Mouse (Mus musculus): Measurements from ENCODE around the gene Slc6a5. TPM values are rescaled to one million over a fixed set of nuclear protein-coding genes. Genes with fewer than 3 reads are reported as not detected.

Slc6a5 gene
- total RNA-seq, 1 experiment from 2014 or later, result not detected

GRCm38 (mm10) chr7:49963764-49964163 lies 53.8 kb downstream of the Slc6a5 start:
- ATAC-seq (ENCODE audit: extremely low read depth, insufficient number of reproducible peaks, low FRiP score, poor library complexity, severe bottlenecking), result no peak

GRCm38 (mm10) chr7:49969516-49969915 lies 59.6 kb downstream of the Slc6a5 start:
- no peak for ATAC-seq (ENCODE audit: extremely low read depth, insufficient number of reproducible peaks, low FRiP score, poor library complexity, severe bottlenecking)

GRCm38 (mm10) chr7:49974841-49975440 lies 65.0 kb downstream of the Slc6a5 start, which contains the start of gene Nell1:
Gene Nell1, plus strand, starts transcription at chr7:49974864.
- no peak for ATAC-seq (ENCODE audit: extremely low read depth, insufficient number of reproducible peaks, low FRiP score, poor library complexity, severe bottlenecking)

- ATAC-seq (ENCODE audit: extremely low read depth, insufficient number of reproducible peaks, low FRiP score, poor library complexity, severe bottlenecking), result no peak
Measured at GRCm38 (mm10) chr7:49975441-49976121, 65.6 kb downstream of the Slc6a5 start.

GRCm38 (mm10) chr7:49981511-49982227 lies 71.7 kb downstream of the Slc6a5 start:
- no peak for ATAC-seq (ENCODE audit: extremely low read depth, insufficient number of reproducible peaks, low FRiP score, poor library complexity, severe bottlenecking)

GRCm38 (mm10) chr7:49984698-49985097 lies 74.8 kb downstream of the Slc6a5 start:
- ATAC-seq (ENCODE audit: extremely low read depth, insufficient number of reproducible peaks, low FRiP score, poor library complexity, severe bottlenecking), result no peak

- ATAC-seq (ENCODE audit: extremely low read depth, insufficient number of reproducible peaks, low FRiP score, poor library complexity, severe bottlenecking), result no peak
Measured at GRCm38 (mm10) chr7:49985947-49986346, 76.0 kb downstream of the Slc6a5 start.

- no peak for ATAC-seq (ENCODE audit: extremely low read depth, insufficient number of reproducible peaks, low FRiP score, poor library complexity, severe bottlenecking)
Measured at GRCm38 (mm10) chr7:49999321-49999720, 89.4 kb downstream of the Slc6a5 start.

GRCm38 (mm10) chr7:50005268-50005667 lies 95.3 kb downstream of the Slc6a5 start:
- no peak for ATAC-seq (ENCODE audit: extremely low read depth, insufficient number of reproducible peaks, low FRiP score, poor library complexity, severe bottlenecking)

Other genes starting within 250 kb of the Slc6a5 start
- gene Htatip2, start 151.0 kb upstream of the Slc6a5 start, total RNA-seq (2017), result 13.4 and 22.3 TPM in 2 replicates
- 30.1 and 38.2 TPM in 2 replicates for gene Prmt3, start 131.8 kb upstream of the Slc6a5 start, total RNA-seq (2017)
- gene Nell1, start 64.7 kb downstream of the Slc6a5 start, total RNA-seq (2017), result not detected in 2 replicates

Measured in neutrophil, adult 5-6 weeks (primary cell).